Mouse (Mus musculus) spleen, adult 2 months (tissue): ENCODE data around the gene Epyc. TPM values are rescaled to one million over a fixed set of nuclear protein-coding genes. Genes with fewer than 3 reads are reported as not detected.

Experiments
- DNase-seq, 2 experiments: peaks; one replicate each; pipeline versions ENCODE4 v3.0.0 to v3.0.0-alpha.2; 2012 to 2021; ENCODE audit warnings: low spot score in 2 of 2, low read depth in 1 of 2
- H3K27ac ChIP-seq: fragments of 200-500 bp; 2 replicates; pipeline ENCODE4 v1.5.1; 2012; ENCODE audit warnings: low read length, inconsistent platforms; ENCODE audit not compliant: insufficient read depth
- H3K27me3 ChIP-seq: fragments of 200-500 bp; 2 replicates; pipeline ENCODE4 v1.6.1; 2012; ENCODE audit warnings: mild to moderate bottlenecking, moderate library complexity, low read length, inconsistent platforms; ENCODE audit not compliant: control insufficient read depth, insufficient read depth
- H3K36me3 ChIP-seq: fragments of 200-500 bp; 2 replicates; pipeline ENCODE4 v1.6.1; 2012; ENCODE audit warnings: mild to moderate bottlenecking, low read length, inconsistent platforms; ENCODE audit not compliant: control insufficient read depth, insufficient read depth
- H3K4me1 ChIP-seq: fragments of 200-500 bp; 2 replicates; pipeline ENCODE4 v1.6.1; 2011; ENCODE audit warnings: inconsistent platforms; ENCODE audit not compliant: control insufficient read depth, insufficient read depth, insufficient read length
- H3K4me3 ChIP-seq: fragments of 200-500 bp; 2 replicates; pipeline ENCODE4 v1.5.1; 2011; ENCODE audit warnings: mild to moderate bottlenecking, inconsistent platforms; ENCODE audit not compliant: insufficient read depth, insufficient read length; ENCODE audit errors: extremely low read depth
- CTCF ChIP-seq: fragments of 200-500 bp; IDR thresholded peaks from 2 replicates; pipeline ENCODE4 v1.5.1; 2011; ENCODE audit warnings: mild to moderate bottlenecking, inconsistent platforms; ENCODE audit not compliant: insufficient read depth, insufficient read length, insufficient replicate concordance; ENCODE audit errors: extremely low read depth
- POLR2A ChIP-seq: fragments of 200-500 bp; IDR thresholded peaks from 2 replicates; pipeline ENCODE4 v1.6.1; 2011; ENCODE audit warnings: low read depth, low read length, inconsistent platforms
- WGBS: fragments of 180-500 bp; shearing (Covaris S2); methylation state at CpG from one replicate; pipeline ENCODE4 v1.1.7; 2018; 5-methylcytosine and 5-hydroxymethylcytosine counted together
- polyA plus RNA-seq: library from polyadenylated mRNA; depleted of rRNA; stranded (reverse); fragments of >200 nt; gene quantifications from 2 replicates; pipeline ENCODE4 v1.2.3, GENCODE M21; 2012

The Epyc gene
- polyA plus RNA-seq, 1 experiment, result not detected

DNA sequence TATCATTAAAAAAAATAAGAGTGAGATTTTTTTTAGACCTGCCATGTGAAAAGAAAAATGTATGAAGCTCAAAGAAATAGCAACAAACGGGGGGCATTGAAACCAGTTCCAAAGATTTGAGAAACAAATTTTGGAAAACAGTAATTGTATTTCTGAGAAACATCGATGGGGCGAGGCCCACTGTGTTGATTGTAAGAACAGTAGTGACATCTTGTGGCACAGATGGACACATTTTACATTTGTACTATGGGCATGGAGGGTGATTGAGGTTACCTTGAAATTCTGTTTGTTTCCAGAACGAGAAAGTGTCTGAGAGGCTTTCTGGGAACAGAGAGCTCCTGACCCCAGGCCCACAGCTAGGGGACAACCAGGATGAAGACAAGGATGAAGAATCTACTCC is 26.3 kb downstream of the Epyc start:
- no peak for DNase-seq
- TF ChIP-seq CTCF (no peak), POLR2A (no peak)

DNA sequence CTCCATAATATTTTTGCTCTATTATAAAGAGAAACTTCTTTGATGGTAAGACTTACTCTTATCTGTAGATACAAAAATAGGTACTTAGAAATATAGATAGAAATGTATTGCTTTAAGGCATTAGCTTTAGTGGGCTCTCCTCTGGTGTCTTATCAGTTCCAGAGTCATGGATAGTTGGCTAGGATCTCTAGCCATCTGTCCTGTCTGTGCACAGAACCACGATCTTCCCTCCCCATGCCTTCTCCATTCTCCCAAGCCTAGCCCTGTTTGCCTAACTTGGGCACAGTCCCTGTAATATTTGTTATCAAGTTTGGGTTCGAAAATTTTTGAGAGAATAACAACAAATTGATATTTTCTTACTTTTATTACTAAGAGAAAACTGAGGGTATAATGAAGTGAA is 29.4 kb downstream of the Epyc start:
- 64% methylated on average over 2 of the region's 2 CpGs for WGBS
- TF ChIP-seq POLR2A, result no peak
- no peak for TF ChIP-seq CTCF
- DNase-seq, result no peak
- H3K4me3 ChIP-seq, result no peak overlapping the region
- H3K4me1 ChIP-seq, result no peaks in the 10 kb centered on the region
- no peak overlapping the region for H3K27ac ChIP-seq
- H3K36me3 ChIP-seq, result no peaks in the 10 kb centered on the region
- H3K27me3 ChIP-seq, result no peaks in the 10 kb centered on the region

More for the DNA sequence above, 26.3 kb downstream of the Epyc start:
- Histone ChIP-seq H3K27ac (no peak overlapping the region), H3K27me3 (no peaks in the 10 kb centered on the region), H3K4me1 (no peaks in the 10 kb centered on the region), H3K36me3 (no peaks in the 10 kb centered on the region), H3K4me3 (no peak overlapping the region)
- WGBS, result 66% methylated on average over 4 of the region's 4 CpGs

- Histone ChIP-seq H3K27me3 (no peaks in the 10 kb centered on the region), H3K36me3 (no peaks in the 10 kb centered on the region), H3K27ac (no peak overlapping the region), H3K4me1 (no peaks in the 10 kb centered on the region), H3K4me3 (no peak overlapping the region)
- DNase-seq, result no peak
- TF ChIP-seq POLR2A (no peak), CTCF (no peak)
Observed at GRCm38 (mm10) chr10:97682981-97683380, 39.1 kb downstream of the Epyc start.

- WGBS, result 96% methylated on average over 1 of the region's 1 CpGs
- no peak for DNase-seq
- no peak overlapping the region for H3K27ac ChIP-seq
- no peaks in the 10 kb centered on the region for H3K4me1 ChIP-seq
- no peaks in the 10 kb centered on the region for H3K36me3 ChIP-seq
- no peaks in the 10 kb centered on the region for H3K27me3 ChIP-seq
- H3K4me3 ChIP-seq, result no peak overlapping the region
- no peak for TF ChIP-seq POLR2A
Observed at GRCm38 (mm10) chr10:97687198-97687597, 43.3 kb downstream of the Epyc start.

DNA sequence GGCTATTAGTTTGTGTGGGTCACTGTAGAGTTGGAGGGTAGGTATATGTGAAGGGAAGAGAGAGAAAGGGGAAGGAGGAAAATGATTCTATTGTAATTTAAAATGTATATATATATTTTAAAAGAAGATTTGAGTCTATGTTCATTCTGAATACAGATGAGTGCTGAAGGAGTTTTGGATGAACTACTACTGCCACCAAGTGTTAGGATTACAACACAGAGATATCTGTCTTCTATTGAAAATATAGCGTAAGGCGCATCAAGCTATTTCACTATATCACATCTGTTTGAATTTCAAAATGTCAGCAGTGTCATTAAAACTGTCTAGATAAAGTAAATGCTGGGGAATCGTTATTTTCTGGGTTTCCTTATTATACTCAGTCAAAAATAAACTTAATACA is 45.6 kb downstream of the Epyc start:
- Histone ChIP-seq H3K27me3 (no peaks in the 10 kb centered on the region), H3K36me3 (no peaks in the 10 kb centered on the region), H3K4me1 (no peaks in the 10 kb centered on the region), H3K4me3 (no peak overlapping the region), H3K27ac (no peak overlapping the region)
- TF ChIP-seq POLR2A (no peak), CTCF (no peak)
- DNase-seq, result no peak
- 84% methylated on average over 3 of the region's 3 CpGs for WGBS

DNA sequence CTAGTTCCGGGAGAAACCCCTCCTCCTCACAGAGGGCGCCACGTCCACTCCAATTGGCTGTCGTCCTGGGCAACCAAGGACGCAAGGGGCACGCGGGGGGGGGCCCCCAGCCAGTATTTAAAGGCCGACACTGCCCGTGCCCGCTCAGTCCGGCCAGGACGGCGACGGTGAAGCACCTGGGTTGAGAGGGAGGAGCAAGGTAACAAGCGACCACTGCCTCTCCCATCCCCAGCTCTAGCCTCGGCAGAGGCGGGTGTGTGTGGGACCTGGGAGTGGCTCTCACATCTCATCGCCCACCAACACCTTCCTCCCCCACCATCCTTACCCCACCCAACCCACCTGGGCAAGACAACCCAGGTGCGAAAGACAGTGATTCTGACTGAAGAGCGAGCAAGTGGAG is 49.0 kb downstream of the Epyc start, which contains the start of gene Ccer1:
Gene Ccer1, plus strand, starts transcription at position 147 of the 400 bp plus-strand sequence.
- H3K4me3 ChIP-seq, result no peak within 1 kb of the TSS
- DNase-seq, result no peak
- H3K4me1 ChIP-seq, result no peaks in the 10 kb centered on the region
- H3K36me3 ChIP-seq, result no peaks in the 10 kb centered on the region
- TF ChIP-seq CTCF (no peak), POLR2A (no peak)
- no peak within 1 kb of the TSS for H3K27ac ChIP-seq
- WGBS, result 82% methylated on average over 20 of the region's 20 CpGs
- H3K27me3 ChIP-seq, result no peaks in the 10 kb centered on the region

- Histone ChIP-seq H3K4me1 (no peaks in the 10 kb centered on the region), H3K4me3 (no peak overlapping the region), H3K36me3 (no peaks in the 10 kb centered on the region), H3K27ac (no peak overlapping the region), H3K27me3 (no peaks in the 10 kb centered on the region)
- no peak for DNase-seq
- 96% methylated on average over 37 of the region's 37 CpGs for WGBS
- no peak for TF ChIP-seq CTCF
- no peak for TF ChIP-seq POLR2A
Observed at GRCm38 (mm10) chr10:97693398-97694135, 49.7 kb downstream of the Epyc start.
